14 mouse cellular contexts compared by ENCODE assay signal in the genomic region with DNA sequence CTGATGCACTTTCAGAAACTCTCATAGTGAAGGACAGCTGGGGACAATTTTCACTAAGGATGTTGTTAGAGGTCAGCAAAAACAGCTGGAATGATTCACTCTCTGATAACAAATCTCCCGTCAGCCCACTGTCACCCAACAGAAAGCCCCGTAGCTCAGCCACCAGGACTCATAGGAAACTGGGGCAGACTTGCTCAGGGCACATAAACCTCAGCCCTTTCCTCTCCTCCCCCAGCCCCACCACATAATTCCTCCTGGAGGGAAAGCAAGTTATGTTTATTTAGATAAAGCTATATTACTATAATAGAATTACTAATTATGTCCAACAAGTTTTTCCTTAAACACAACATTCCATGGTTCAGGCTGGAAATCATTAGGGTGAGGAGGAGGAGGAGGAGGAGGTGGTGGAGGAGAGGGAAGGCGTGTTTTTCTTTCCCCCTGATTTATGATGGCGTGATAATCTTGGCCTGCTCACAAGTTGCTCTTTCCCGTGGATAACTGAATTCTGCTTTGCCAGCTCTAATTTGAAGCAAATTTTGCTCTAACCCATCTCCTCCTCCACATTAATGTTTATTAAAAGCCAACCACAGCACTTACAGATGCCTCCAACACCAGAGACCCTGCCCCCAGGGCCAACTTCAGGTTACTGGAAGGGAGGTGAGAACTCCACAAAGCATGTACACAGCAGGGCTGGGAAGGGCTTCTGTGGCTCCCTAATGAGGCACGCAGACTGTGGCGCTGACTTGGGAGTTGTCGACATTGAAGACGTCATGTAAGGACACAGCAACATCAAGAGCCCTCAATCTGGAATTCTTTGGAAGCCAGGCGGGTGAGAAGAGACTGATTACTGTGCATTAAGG.
A peak's percentile ranks its signal among the peaks of the same experiment; 100 is the strongest.
DNase-seq lines count a peak whose midpoint lies in the region; ATAC-seq and TF ChIP-seq lines count a peak whose summit lies in the region.
"Had no signal": no experiment of that assay in that cellular context is flagged by ENCODE, and none has a peak within 500 bp of the region (broad histone marks: within the 10 kb centered on the region; RNA-seq: fewer than 3 reads in every experiment).

No protein-coding gene starts in this region.

- H3K4me2 ChIP-seq in lung, embryonic 15.5 days, result no peak overlapping the region
- no peak overlapping the region for H3K4me2 ChIP-seq in limb, embryonic 11.5 days (ENCODE audit: low read depth, severe bottlenecking)
- H3K4me2 ChIP-seq in hindbrain, embryonic 12.5 days (replicated peaks), result no peak overlapping the region

- DNase-seq in lung, adult 2 months, result no peak
- DNase-seq in kidney, adult 8-10 months, result peak; percentile 12 to 24
- peak; percentile 55 for DNase-seq in limb, embryonic 11.5 days (ENCODE audit: low spot score)
- DNase-seq in gastrocnemius, postnatal 14 days, result no peak
- DNase-seq in natural killer cell, adult 2 months (ENCODE audit: low spot score in 2 of 2), result no peak
- no peak for DNase-seq in left cerebral cortex, adult 2 months (ENCODE audit: extremely low spot score in 1 of 2, low spot score in 2 of 2)
- DNase-seq: cerebellum, postnatal 14 days; heart, postnatal 10 days; right cerebral cortex, postnatal 14 days had no signal

- peak; percentile 87; the same call in 1 of the 2 replicates for ATAC-seq in lung, embryonic 15.5 days (ENCODE audit: borderline replicate concordance, extremely low read depth, low FRiP score, low TSS enrichment)
- ATAC-seq in limb, embryonic 11.5 days (ENCODE audit: insufficient number of reproducible peaks, low FRiP score, low TSS enrichment, low read depth), result no peak
- ATAC-seq in hindbrain, embryonic 12.5 days (ENCODE audit: low FRiP score), result no peak
- ATAC-seq: forebrain, embryonic 14.5 days; inflammation-experienced regulatory T-cells, adult 6 months had no signal

- intact Hi-C loops in gastrocnemius, postnatal 14 days (cut with DNase I; ENCODE audit: low total_unique reads), result no loop called here
- intact Hi-C loops in left cerebral cortex, adult 2 months (cut with DNase I), result no loop called here

- H3K36me3 ChIP-seq in lung, embryonic 15.5 days, result no peaks in the 10 kb centered on the region
- no peaks in the 10 kb centered on the region for H3K36me3 ChIP-seq in limb, embryonic 11.5 days (ENCODE audit: control insufficient read depth, insufficient read depth, low read length)
- no peaks in the 10 kb centered on the region for H3K36me3 ChIP-seq in hindbrain, embryonic 12.5 days

- no peak overlapping the region for H3K9ac ChIP-seq in lung, embryonic 15.5 days
- no peak overlapping the region for H3K9ac ChIP-seq in limb, embryonic 11.5 days (ENCODE audit: low read length)
- no peak overlapping the region for H3K9ac ChIP-seq in hindbrain, embryonic 12.5 days

- peaks cover 6% of the 10 kb centered on the region; the same call in 1 of the 2 replicates for H3K4me1 ChIP-seq in lung, embryonic 15.5 days
- H3K4me1 ChIP-seq in lung, adult 2 months (ENCODE audit: control insufficient read depth, insufficient read depth, low read length), result no peaks in the 10 kb centered on the region
- peaks cover 7% of the 10 kb centered on the region; the same call in 1 of the 2 replicates for H3K4me1 ChIP-seq in limb, embryonic 11.5 days (ENCODE audit: control insufficient read depth, insufficient read depth, low read length)
- H3K4me1 ChIP-seq in hindbrain, embryonic 12.5 days, result 0 out of 2 replicates have a peak, but pooled peaks cover 4% of the 10 kb centered on the region

- H3K27ac ChIP-seq in lung, embryonic 15.5 days, result no peak overlapping the region
- H3K27ac ChIP-seq in limb, embryonic 11.5 days (replicated peaks; ENCODE audit: low read depth, low read length), result 0 out of 2 replicates have a peak overlapping the region, but pooled peaks have one; percentile 26
- no peak overlapping the region for H3K27ac ChIP-seq in hindbrain, embryonic 12.5 days
- H3K27ac ChIP-seq in left cerebral cortex, adult 2 months, result no peak overlapping the region
- H3K27ac ChIP-seq: macrophage had no signal

- no peak for TF ChIP-seq CTCF in lung, adult 2 months (IDR thresholded peaks at IDR 0.05; ENCODE audit: insufficient read depth, low read length)
- TF ChIP-seq CTCF in left cerebral cortex, adult 2 months (IDR thresholded peaks at IDR 0.05), result no peak

- TF ChIP-seq POLR2A in lung, adult 2 months (IDR thresholded peaks at IDR 0.05; ENCODE audit: borderline replicate concordance, extremely low read depth, low read depth, low read length), result no peak

- H3K9me3 ChIP-seq in lung, embryonic 15.5 days, result no peaks in the 10 kb centered on the region
- no peaks in the 10 kb centered on the region for H3K9me3 ChIP-seq in limb, embryonic 11.5 days (ENCODE audit: control insufficient read depth, low read length)
- H3K9me3 ChIP-seq in hindbrain, embryonic 12.5 days (replicated peaks), result no peaks in the 10 kb centered on the region

- H3K4me3 ChIP-seq in lung, embryonic 15.5 days, result no peak overlapping the region
- H3K4me3 ChIP-seq in lung, adult 2 months (replicated peaks; ENCODE audit: extremely low read depth, low read depth, low read length), result no peak overlapping the region
- H3K4me3 ChIP-seq in limb, embryonic 11.5 days (ENCODE audit: low read depth, low read length), result no peak overlapping the region
- no peak overlapping the region for H3K4me3 ChIP-seq in hindbrain, embryonic 12.5 days
- no peak overlapping the region for H3K4me3 ChIP-seq in left cerebral cortex, adult 2 months

- 41% methylated on average over 10 of the region's 10 CpGs for WGBS in lung, embryonic 15.5 days
- WGBS in lung, adult 2 months, result 58% methylated on average over 10 of the region's 10 CpGs
- WGBS in limb, embryonic 11.5 days, result 17% methylated on average over 10 of the region's 10 CpGs
- 75% methylated on average over 10 of the region's 10 CpGs for WGBS in hindbrain, embryonic 12.5 days

- H3K27me3 ChIP-seq in lung, embryonic 15.5 days, result no peaks in the 10 kb centered on the region
- no peaks in the 10 kb centered on the region for H3K27me3 ChIP-seq in limb, embryonic 11.5 days (ENCODE audit: control insufficient read depth, insufficient read depth, low read length)
- no peaks in the 10 kb centered on the region for H3K27me3 ChIP-seq in hindbrain, embryonic 12.5 days

Comparison
In these comparisons a context has a peak if more than half of its experiments do, and no peak if none do; other contexts are left out.
1. DNase-seq: peak in kidney, adult 8-10 months (2 of 2) and limb, embryonic 11.5 days (single experiment); none in lung, adult 2 months (single experiment), gastrocnemius, postnatal 14 days (single experiment), natural killer cell, adult 2 months (0 of 2) and left cerebral cortex, adult 2 months (0 of 2).